Mouse (Mus musculus): ENCODE data around the gene Trim71. TPM values are rescaled to one million over a fixed set of nuclear protein-coding genes. Genes with fewer than 3 reads are reported as not detected.

Trim71 gene
- total RNA-seq, 2 experiments from 2014 or later: 0.18 to 0.27 TPM

- DNase-seq (ENCODE audit: low spot score in 2 of 2): no peak
Measured at GRCm38 (mm10) chr9:114487481-114488258, 76.5 kb downstream of the Trim71 start.

DNA sequence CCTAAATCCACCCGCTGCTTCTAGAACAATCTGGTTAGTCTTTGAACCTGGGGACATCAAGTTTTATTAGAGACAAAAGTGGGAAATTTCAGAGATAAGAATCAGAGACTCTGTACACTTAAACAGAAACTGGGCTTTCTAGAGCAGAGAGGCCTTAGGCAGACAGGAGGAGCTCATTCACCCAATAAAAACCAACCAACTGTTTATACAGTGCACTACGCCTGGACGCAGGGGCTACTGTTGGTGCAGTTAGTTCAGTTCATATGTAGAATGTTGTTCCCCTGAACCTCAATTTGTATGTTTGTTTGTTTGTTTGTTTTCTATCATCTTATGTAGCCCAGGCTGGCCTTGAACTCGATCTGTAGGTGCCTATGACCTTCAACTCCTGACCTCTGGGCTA is 77.4 kb downstream of the Trim71 start:
- DNase-seq (ENCODE audit: low spot score in 2 of 2): no peak

GRCm38 (mm10) chr9:114484771-114485170 is 79.4 kb downstream of the Trim71 start:
- DNase-seq (ENCODE audit: low spot score in 2 of 2): no peak

- no peak for DNase-seq (ENCODE audit: low spot score in 2 of 2)
Measured at GRCm38 (mm10) chr9:114480940-114481339, 83.2 kb downstream of the Trim71 start.

DNA sequence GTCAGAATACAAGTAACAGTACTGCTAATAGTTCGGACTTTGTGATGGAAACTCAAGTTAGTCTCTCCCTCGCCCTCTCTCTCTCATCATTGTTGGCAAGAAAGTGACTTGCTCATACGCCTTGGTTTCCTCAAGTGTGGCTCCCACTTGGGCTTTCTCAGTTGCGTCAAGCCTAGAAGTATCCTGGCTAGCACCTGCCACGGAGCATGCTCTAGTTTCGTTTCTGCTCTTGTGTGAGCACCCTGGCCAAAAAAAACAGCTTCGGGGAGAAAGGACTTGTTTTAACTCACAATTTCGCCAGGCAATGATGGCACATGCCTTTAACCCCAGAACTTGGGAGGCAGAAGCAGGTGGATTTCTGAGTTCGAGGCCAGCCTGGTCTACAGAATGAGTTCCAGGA is 87.2 kb downstream of the Trim71 start:
- DNase-seq (ENCODE audit: low spot score in 2 of 2): no peak

DNA sequence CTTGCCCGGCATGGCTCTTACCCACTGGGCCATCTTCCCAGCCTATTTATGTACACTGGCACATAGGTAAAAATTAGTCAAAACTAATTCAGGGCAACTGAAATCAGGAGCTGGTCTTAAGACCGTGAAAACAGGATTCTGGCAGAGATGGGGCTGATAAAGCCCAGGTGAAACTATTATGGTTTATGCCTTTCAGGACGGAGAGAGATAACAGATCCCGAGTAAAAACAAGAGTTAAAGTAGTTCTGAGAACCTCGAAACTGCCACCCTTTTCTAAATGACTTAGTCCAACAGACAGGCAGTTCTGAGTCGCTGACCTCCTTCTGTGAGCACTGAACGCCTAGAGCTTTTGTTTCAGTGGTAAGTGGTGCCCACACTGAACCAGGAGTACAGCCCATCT is 92.3 kb downstream of the Trim71 start:
- DNase-seq (ENCODE audit: low spot score in 2 of 2): no peak

DNA sequence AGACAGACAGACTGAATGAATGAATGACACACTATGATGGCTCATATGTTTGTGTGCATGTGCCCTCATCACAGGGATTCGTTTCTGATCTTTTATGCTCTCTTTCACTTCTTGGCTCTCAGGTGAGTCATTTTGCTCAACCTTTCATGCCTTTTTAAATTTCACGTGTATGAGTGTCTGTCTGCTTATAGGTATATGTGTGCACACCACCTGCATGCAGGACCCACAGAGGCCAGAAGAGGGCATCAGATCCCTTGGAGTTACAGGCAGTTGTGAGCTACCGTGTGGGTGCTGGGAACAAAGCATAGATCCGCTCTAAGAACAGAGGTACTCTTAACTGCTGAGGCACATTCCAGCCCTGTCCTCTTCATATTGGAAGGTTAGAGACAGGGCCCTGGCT is 95.5 kb downstream of the Trim71 start:
- DNase-seq (ENCODE audit: low spot score in 2 of 2): no peak

GRCm38 (mm10) chr9:114468217-114468616 is 96.0 kb downstream of the Trim71 start:
- no peak for DNase-seq (ENCODE audit: low spot score in 2 of 2)

- DNase-seq (ENCODE audit: low spot score in 2 of 2): no peak
Measured at GRCm38 (mm10) chr9:114466871-114467270, 97.3 kb downstream of the Trim71 start.

GRCm38 (mm10) chr9:114465442-114465841 is 98.7 kb downstream of the Trim71 start:
- DNase-seq (ENCODE audit: low spot score in 2 of 2): no peak

- DNase-seq (ENCODE audit: low spot score in 2 of 2): no peak
Measured at GRCm38 (mm10) chr9:114462569-114462968, 101.6 kb downstream of the Trim71 start.

DNA sequence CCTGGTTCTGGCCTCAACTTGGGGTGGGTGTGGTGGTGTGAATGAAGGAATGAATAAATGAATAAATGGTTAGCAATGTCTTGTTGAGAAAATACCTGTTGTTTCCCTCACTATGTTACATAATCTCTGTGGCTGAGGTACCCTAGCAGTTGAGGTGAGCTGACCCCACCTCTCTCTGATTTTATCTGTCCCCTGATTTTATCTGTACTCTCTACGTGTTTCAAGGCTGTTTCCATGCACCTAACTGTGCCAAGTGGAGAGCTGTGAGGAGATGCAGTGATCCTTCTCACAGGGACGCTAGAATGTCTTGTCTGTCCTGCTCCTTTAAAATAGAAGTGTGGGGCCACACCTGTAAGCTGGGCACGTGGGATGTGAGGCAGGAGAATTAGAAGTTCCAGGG is 105.7 kb downstream of the Trim71 start:
- no peak for DNase-seq (ENCODE audit: low spot score in 2 of 2)

Other genes with a start within 250 kb of the Trim71 start
- not detected for gene Bcl2a1c, start 234.2 kb downstream of the Trim71 start, total RNA-seq (2021)
- gene Crtap, start 173.7 kb downstream of the Trim71 start, total RNA-seq (2021): 10 to 100 TPM; 13.0 to 13.5 TPM
- gene Glb1, start 163.3 kb downstream of the Trim71 start, total RNA-seq (2021): 10 to 100 TPM; 28.6 to 29.2 TPM
- 1 to 10 TPM; 8.2 to 9.4 TPM for gene Tmppe, start 163.3 kb downstream of the Trim71 start, total RNA-seq (2021)
- gene Ccr4, start 59.5 kb downstream of the Trim71 start, total RNA-seq (2021): not detected
- not detected for gene C130032M10Rik, start 48.7 kb downstream of the Trim71 start, total RNA-seq (2021)
- 10 to 100 TPM; 46.1 to 52.7 TPM for gene Cnot10, start 75.8 kb upstream of the Trim71 start, total RNA-seq (2021)
- 100 to 1,000 TPM; 103 to 111 TPM for gene Dync1li1, start 124.4 kb upstream of the Trim71 start, total RNA-seq (2021)
- 10 to 100 TPM; 26.3 to 30.5 TPM for gene Cmtm6, start 166.7 kb upstream of the Trim71 start, total RNA-seq (2021)
- 1 to 10 TPM; 5.4 to 6.5 TPM for gene Cmtm7, start 217.5 kb upstream of the Trim71 start, total RNA-seq (2021)

Measured in layer of hippocampus, postnatal 10 days (tissue).